Mouse (Mus musculus) intestine, embryonic 14.5 days (tissue): ENCODE measurements around the gene Dad1. TPM values are rescaled to one million over a fixed set of nuclear protein-coding genes. Genes with fewer than 3 reads are reported as not detected.

ENCODE experiments used
- ATAC-seq: fragments of 200-750 bp; cut with Nextera tagmentation; replicated peaks from 2 replicates; pipeline ENCODE4 v1.8.0; 2017; ENCODE audit warnings: low read depth, moderate number of reproducible peaks, moderate TSS enrichment, moderate library complexity; ENCODE audit not compliant: low FRiP score, low TSS enrichment
- DNase-seq: peaks from one replicate; pipeline ENCODE4 v3.0.0-alpha.2; 2018; ENCODE audit warnings: low spot score
- H3K27ac ChIP-seq: fragments of 300-500 bp; sonication (generic); 2 replicates; pipeline ENCODE4 v1.5.1; 2014; ENCODE audit warnings: low read depth, mild to moderate bottlenecking, control low read depth
- H3K27me3 ChIP-seq: fragments of 300-500 bp; sonication (generic); replicated peaks from 2 replicates; pipeline ENCODE4 v1.6.1; 2014; ENCODE audit warnings: low read length, control low read depth; ENCODE audit not compliant: control insufficient read depth, insufficient read depth
- H3K36me3 ChIP-seq: fragments of 300-500 bp; sonication (generic); 2 replicates; pipeline ENCODE4 v1.6.1; 2014; ENCODE audit warnings: low read length, control low read depth; ENCODE audit not compliant: control insufficient read depth, insufficient read depth
- H3K4me1 ChIP-seq: fragments of 300-500 bp; sonication (generic); replicated peaks from 2 replicates; pipeline ENCODE4 v1.6.1; 2014; ENCODE audit warnings: low read length, control low read depth, mixed read lengths; ENCODE audit not compliant: control insufficient read depth, insufficient read depth
- H3K4me2 ChIP-seq: fragments of 300-500 bp; sonication (generic); 2 replicates; pipeline ENCODE4 v1.6.1; 2014; ENCODE audit warnings: low read length
- H3K4me3 ChIP-seq: fragments of 300-500 bp; sonication (generic); 2 replicates; pipeline ENCODE4 v1.5.1; 2014; ENCODE audit warnings: low read depth, low read length, control low read depth, mixed read lengths
- H3K9ac ChIP-seq: fragments of 300-500 bp; sonication (generic); 2 replicates; pipeline ENCODE4 v1.6.1; 2014; ENCODE audit warnings: mild to moderate bottlenecking, low read length
- H3K9me3 ChIP-seq: fragments of 300-500 bp; sonication (generic); 2 replicates; pipeline ENCODE4 v1.6.1; 2016; ENCODE audit warnings: low read length, control low read depth; ENCODE audit not compliant: control insufficient read depth
- whole genome bisulfite sequencing: fragments of 180-500 bp; shearing (Covaris S2); extraction: QIAGEN DNeasy Blood & Tissue Kit; methylation state at CpG from one replicate; pipeline ENCODE4 v1.1.7; 2014; 5-methylcytosine and 5-hydroxymethylcytosine counted together
- polyA plus RNA-seq: library from polyadenylated mRNA; unstranded; fragments of >200 nt; fragmentation: Nextera tagmentation; extraction: Ambion mirVana; gene quantifications from 2 replicates; pipeline ENCODE4 v1.2.1, GENCODE M21; 2014

Gene Dad1
- polyA plus RNA-seq, 1 experiment from 2014 or later, result 449 TPM

- Histone ChIP-seq H3K9me3 (no peaks in the 10 kb centered on the region), H3K4me1 (peaks cover 24% of the 10 kb centered on the region), H3K27me3 (no peaks in the 10 kb centered on the region), H3K27ac (no peak overlapping the region), H3K4me2 (no peak overlapping the region), H3K36me3 (no peaks in the 10 kb centered on the region), H3K4me3 (no peak overlapping the region), H3K9ac (no peak overlapping the region)
- no peak for DNase-seq
- no peak for ATAC-seq
- 89% methylated on average over 10 of the region's 10 CpGs for WGBS
These were observed 50.1 kb downstream of the Dad1 start for GRCm38 (mm10) chr14:54203776-54204175.

- 92% methylated on average over 6 of the region's 6 CpGs for WGBS
- no peak overlapping the region for H3K4me3 ChIP-seq
- DNase-seq (no peak), ATAC-seq (no peak)
- H3K36me3 ChIP-seq, result no peaks in the 10 kb centered on the region
- no peaks in the 10 kb centered on the region for H3K9me3 ChIP-seq
- H3K27me3 ChIP-seq, result no peaks in the 10 kb centered on the region
- no peak overlapping the region for H3K27ac ChIP-seq
- H3K9ac ChIP-seq, result no peak overlapping the region
- H3K4me2 ChIP-seq, result no peak overlapping the region
- H3K4me1 ChIP-seq, result peaks cover 23% of the 10 kb centered on the region
These were observed 50.7 kb downstream of the Dad1 start for GRCm38 (mm10) chr14:54203207-54203606.

- H3K36me3 ChIP-seq, result no peaks in the 10 kb centered on the region
- H3K4me3 ChIP-seq, result no peak overlapping the region
- H3K9ac ChIP-seq, result no peak overlapping the region
- WGBS, result 75% methylated on average over 8 of the region's 8 CpGs
- H3K4me2 ChIP-seq, result no peak overlapping the region
- H3K27me3 ChIP-seq, result no peaks in the 10 kb centered on the region
- peaks cover under 1% of the 10 kb centered on the region; the same call in 1 of the 2 replicates for H3K4me1 ChIP-seq
- H3K9me3 ChIP-seq, result no peaks in the 10 kb centered on the region
- no peak for ATAC-seq
- H3K27ac ChIP-seq, result no peak overlapping the region
- no peak for DNase-seq
These were observed 53.5 kb downstream of the Dad1 start for GRCm38 (mm10) chr14:54200363-54200762.

- Histone ChIP-seq H3K27ac (no peak overlapping the region), H3K9ac (no peak overlapping the region)
- 81% methylated on average over 8 of the region's 8 CpGs for WGBS
These were observed 54.2 kb downstream of the Dad1 start for GRCm38 (mm10) chr14:54199662-54200061.

GRCm38 (mm10) chr14:54197740-54198139 is 56.2 kb downstream of the Dad1 start:
- no peak overlapping the region for H3K4me3 ChIP-seq
- 68% methylated on average over 3 of the region's 3 CpGs for WGBS
- no peak for ATAC-seq

More at GRCm38 (mm10) chr14:54199662-54200061, 54.2 kb downstream of the Dad1 start:
- peaks cover 7% of the 10 kb centered on the region; the same call in 1 of the 2 replicates for H3K4me1 ChIP-seq
- no peaks in the 10 kb centered on the region for H3K27me3 ChIP-seq
- H3K4me3 ChIP-seq, result no peak overlapping the region
- no peak overlapping the region for H3K4me2 ChIP-seq
- ATAC-seq (no peak), DNase-seq (no peak)
- no peaks in the 10 kb centered on the region for H3K36me3 ChIP-seq
- H3K9me3 ChIP-seq, result no peaks in the 10 kb centered on the region

GRCm38 (mm10) chr14:54195838-54196423 is 58.0 kb downstream of the Dad1 start:
- Histone ChIP-seq H3K27me3 (no peaks in the 10 kb centered on the region), H3K4me3 (no peak overlapping the region), H3K9me3 (no peaks in the 10 kb centered on the region), H3K9ac (no peak overlapping the region), H3K36me3 (no peaks in the 10 kb centered on the region), H3K4me2 (no peak overlapping the region), H3K4me1 (peaks cover 29% of the 10 kb centered on the region), H3K27ac (no peak overlapping the region)
- DNase-seq (no peak), ATAC-seq (no peak)
- WGBS, result 65% methylated on average over 6 of the region's 6 CpGs

More at GRCm38 (mm10) chr14:54197740-54198139, 56.2 kb downstream of the Dad1 start:
- no peaks in the 10 kb centered on the region for H3K27me3 ChIP-seq
- H3K27ac ChIP-seq, result no peak overlapping the region
- H3K4me2 ChIP-seq, result no peak overlapping the region
- H3K4me1 ChIP-seq, result peaks cover 16% of the 10 kb centered on the region
- DNase-seq, result no peak
- H3K9ac ChIP-seq, result no peak overlapping the region
- H3K36me3 ChIP-seq, result no peaks in the 10 kb centered on the region
- H3K9me3 ChIP-seq, result no peaks in the 10 kb centered on the region

- Histone ChIP-seq H3K9ac (no peak overlapping the region), H3K4me3 (no peak overlapping the region), H3K27me3 (no peaks in the 10 kb centered on the region), H3K4me1 (peaks cover 39% of the 10 kb centered on the region), H3K4me2 (no peak overlapping the region), H3K9me3 (no peaks in the 10 kb centered on the region), H3K27ac (no peak overlapping the region), H3K36me3 (no peaks in the 10 kb centered on the region)
- ATAC-seq (no peak), DNase-seq (no peak)
- WGBS, result 66% methylated on average over 9 of the region's 9 CpGs
These were observed 60.4 kb downstream of the Dad1 start for GRCm38 (mm10) chr14:54193354-54194133.

GRCm38 (mm10) chr14:54192462-54192847 is 61.4 kb downstream of the Dad1 start:
- H3K9ac ChIP-seq, result no peak overlapping the region
- H3K9me3 ChIP-seq, result no peaks in the 10 kb centered on the region
- ATAC-seq (no peak), DNase-seq (no peak)
- no peak overlapping the region for H3K4me2 ChIP-seq
- H3K36me3 ChIP-seq, result no peaks in the 10 kb centered on the region
- peaks cover 43% of the 10 kb centered on the region for H3K4me1 ChIP-seq
- peak overlapping the region; percentile 52; the same call in 1 of the 2 replicates for H3K27ac ChIP-seq
- 49% methylated on average over 3 of the region's 3 CpGs for WGBS
- no peak overlapping the region for H3K4me3 ChIP-seq
- no peaks in the 10 kb centered on the region for H3K27me3 ChIP-seq
